Mouse (Mus musculus) forebrain, postnatal 0 days (tissue): Measurements from ENCODE around the gene Plekha6. TPM values are rescaled to one million over a fixed set of nuclear protein-coding genes. Genes with fewer than 3 reads are reported as not detected.

Experiments
- ATAC-seq: fragments of 200-750 bp; cut with Nextera tagmentation; 2 replicates; pipeline ENCODE4 v1.8.0; 2017; ENCODE audit warnings: mild to moderate bottlenecking, moderate library complexity
- DNase-seq: peaks from one replicate; pipeline ENCODE4 v3.0.0-alpha.2; 2015
- H3K27ac ChIP-seq: fragments of 300-500 bp; sonication (generic); 2 replicates; pipeline ENCODE4 v1.5.1; 2014; ENCODE audit warnings: low read depth, mild to moderate bottlenecking, antibody characterized with exemption, low read length, moderate library complexity, mixed read lengths
- H3K27me3 ChIP-seq: fragments of 300-500 bp; sonication (generic); 2 replicates; pipeline ENCODE4 v1.6.1; 2014; ENCODE audit warnings: mild to moderate bottlenecking, low read length, mixed read lengths; ENCODE audit not compliant: insufficient read depth
- H3K36me3 ChIP-seq: fragments of 300-500 bp; sonication (generic); 2 replicates; pipeline ENCODE4 v1.6.1; 2014; ENCODE audit warnings: mild to moderate bottlenecking, moderate library complexity; ENCODE audit not compliant: insufficient read depth
- H3K4me1 ChIP-seq: fragments of 300-500 bp; sonication (generic); 2 replicates; pipeline ENCODE4 v1.6.1; 2014; ENCODE audit warnings: antibody characterized with exemption; ENCODE audit not compliant: insufficient read depth
- H3K4me2 ChIP-seq: fragments of 300-500 bp; sonication (generic); 2 replicates; pipeline ENCODE4 v1.6.1; 2014; ENCODE audit warnings: low read depth, mild to moderate bottlenecking, moderate library complexity
- H3K4me3 ChIP-seq: fragments of 300-500 bp; sonication (generic); 2 replicates; pipeline ENCODE4 v1.5.1; 2014; ENCODE audit warnings: low read depth, low read length, mixed read lengths
- H3K9ac ChIP-seq: fragments of 300-500 bp; sonication (generic); 2 replicates; pipeline ENCODE4 v1.6.1; 2014; ENCODE audit warnings: mild to moderate bottlenecking
- H3K9me3 ChIP-seq: fragments of 300-500 bp; sonication (generic); 2 replicates; pipeline ENCODE4 v1.6.1; 2016; ENCODE audit warnings: low read length
- CTCF ChIP-seq: sonication (generic); IDR thresholded peaks from 2 replicates; pipeline ENCODE4 v1.5.1; 2016; ENCODE audit warnings: antibody characterized with exemption, control low read depth, low read depth
- WGBS: fragments of 180-500 bp; shearing (Covaris S2); extraction: QIAGEN DNeasy Blood & Tissue Kit; methylation state at CpG from one replicate; pipeline ENCODE4 v1.1.7; 2014; 5-methylcytosine and 5-hydroxymethylcytosine counted together
- polyA plus RNA-seq: library from polyadenylated mRNA; unstranded; fragments of >200 nt; fragmentation: Nextera tagmentation; extraction: Ambion mirVana; gene quantifications from 2 replicates; pipeline ENCODE4 v1.2.1, GENCODE M21; 2015
- total RNA-seq: library from RNA; depleted of rRNA; stranded (reverse); fragments of >200 nt; gene quantifications from 2 replicates; pipeline ENCODE4 v1.2.3, GENCODE M21; 2014

The Plekha6 gene
- total and polyA plus RNA-seq, 2 experiments from 2014 or later, result 5.7 to 28.6 TPM

GRCm38 (mm10) chr1:133253532-133253866 is 89.5 kb downstream of the Plekha6 start:
- Histone ChIP-seq H3K9ac (no peak overlapping the region), H3K4me2 (no peak overlapping the region), H3K4me1 (peaks cover 14% of the 10 kb centered on the region; the same call in 1 of the 2 replicates), H3K27me3 (no peaks in the 10 kb centered on the region), H3K27ac (no peak overlapping the region), H3K36me3 (no peaks in the 10 kb centered on the region), H3K9me3 (no peaks in the 10 kb centered on the region), H3K4me3 (no peak overlapping the region)
- DNase-seq (no peak), ATAC-seq (no peak)
- WGBS, result 54% methylated on average over 1 of the region's 1 CpGs
- TF ChIP-seq CTCF, result no peak

- DNase-seq (no peak), ATAC-seq (no peak)
- no peak overlapping the region for H3K27ac ChIP-seq
- no peaks in the 10 kb centered on the region for H3K27me3 ChIP-seq
- no peak overlapping the region for H3K9ac ChIP-seq
- WGBS, result 84% methylated on average over 6 of the region's 6 CpGs
- H3K4me2 ChIP-seq, result no peak overlapping the region
- H3K4me1 ChIP-seq, result peaks cover 14% of the 10 kb centered on the region; the same call in 1 of the 2 replicates
- H3K36me3 ChIP-seq, result no peaks in the 10 kb centered on the region
- H3K4me3 ChIP-seq, result no peak overlapping the region
- no peaks in the 10 kb centered on the region for H3K9me3 ChIP-seq
- TF ChIP-seq CTCF, result no peak
Measured at GRCm38 (mm10) chr1:133254226-133254625, 90.2 kb downstream of the Plekha6 start.

GRCm38 (mm10) chr1:133254856-133255764 is 91.1 kb downstream of the Plekha6 start:
- Histone ChIP-seq H3K36me3 (no peaks in the 10 kb centered on the region), H3K9ac (no peak overlapping the region), H3K9me3 (no peaks in the 10 kb centered on the region), H3K4me3 (no peak overlapping the region), H3K4me1 (peaks cover 14% of the 10 kb centered on the region; the same call in 1 of the 2 replicates), H3K27me3 (no peaks in the 10 kb centered on the region), H3K27ac (no peak overlapping the region), H3K4me2 (no peak overlapping the region)
- 38% methylated on average over 9 of the region's 9 CpGs for WGBS
- TF ChIP-seq CTCF, result no peak
- peak; percentile 39; the same call in 1 of the 2 replicates for ATAC-seq
- no peak for DNase-seq

GRCm38 (mm10) chr1:133255776-133256175 is 91.8 kb downstream of the Plekha6 start:
- no peak overlapping the region for H3K27ac ChIP-seq
- H3K9me3 ChIP-seq, result no peaks in the 10 kb centered on the region
- ATAC-seq (no peak), DNase-seq (no peak)
- no peak overlapping the region for H3K9ac ChIP-seq
- H3K4me3 ChIP-seq, result no peak overlapping the region
- H3K4me2 ChIP-seq, result no peak overlapping the region
- H3K36me3 ChIP-seq, result no peaks in the 10 kb centered on the region
- WGBS, result 68% methylated on average over 5 of the region's 5 CpGs
- no peaks in the 10 kb centered on the region for H3K27me3 ChIP-seq
- peaks cover 14% of the 10 kb centered on the region; the same call in 1 of the 2 replicates for H3K4me1 ChIP-seq
- no peak for TF ChIP-seq CTCF

- H3K4me3 ChIP-seq, result no peak overlapping the region
- peaks cover 13% of the 10 kb centered on the region; the same call in 1 of the 2 replicates for H3K4me1 ChIP-seq
- DNase-seq, result no peak
- no peak overlapping the region for H3K27ac ChIP-seq
- H3K9ac ChIP-seq, result no peak overlapping the region
- H3K9me3 ChIP-seq, result no peaks in the 10 kb centered on the region
- 80% methylated on average over 8 of the region's 8 CpGs for WGBS
- H3K27me3 ChIP-seq, result no peaks in the 10 kb centered on the region
- no peak for ATAC-seq
- TF ChIP-seq CTCF, result no peak
- H3K36me3 ChIP-seq, result no peaks in the 10 kb centered on the region
- H3K4me2 ChIP-seq, result no peak overlapping the region
Measured at GRCm38 (mm10) chr1:133256347-133256746, 92.3 kb downstream of the Plekha6 start.

- WGBS, result 73% methylated on average over 6 of the region's 6 CpGs
- no peak overlapping the region for H3K27ac ChIP-seq
- no peaks in the 10 kb centered on the region for H3K36me3 ChIP-seq
Measured at GRCm38 (mm10) chr1:133258694-133259093, 94.7 kb downstream of the Plekha6 start.

GRCm38 (mm10) chr1:133262628-133263027 is 98.6 kb downstream of the Plekha6 start:
- DNase-seq, result no peak
- H3K27ac ChIP-seq, result no peak overlapping the region
- TF ChIP-seq CTCF, result no peak
- ATAC-seq, result no peak
- no peaks in the 10 kb centered on the region for H3K27me3 ChIP-seq
- H3K36me3 ChIP-seq, result peaks cover 11% of the 10 kb centered on the region; the same call in 1 of the 2 replicates
- no peak overlapping the region for H3K9ac ChIP-seq
- 89% methylated on average over 6 of the region's 6 CpGs for WGBS
- H3K4me2 ChIP-seq, result no peak overlapping the region
- H3K9me3 ChIP-seq, result no peaks in the 10 kb centered on the region
- H3K4me3 ChIP-seq, result no peak overlapping the region
- H3K4me1 ChIP-seq, result no peaks in the 10 kb centered on the region

More at GRCm38 (mm10) chr1:133258694-133259093, 94.7 kb downstream of the Plekha6 start:
- Histone ChIP-seq H3K9me3 (no peaks in the 10 kb centered on the region), H3K9ac (no peak overlapping the region), H3K4me1 (peaks cover 6% of the 10 kb centered on the region; the same call in 1 of the 2 replicates), H3K27me3 (no peaks in the 10 kb centered on the region), H3K4me3 (no peak overlapping the region), H3K4me2 (no peak overlapping the region)
- DNase-seq (no peak), ATAC-seq (no peak)
- TF ChIP-seq CTCF, result no peak
